Mouse (Mus musculus) lung, postnatal 0 days (tissue): ENCODE results near the gene Fam50b. TPM values are rescaled to one million over a fixed set of nuclear protein-coding genes. Genes with fewer than 3 reads are reported as not detected.

ENCODE experiments used
- ATAC-seq: fragments of 200-750 bp; cut with Nextera tagmentation; 2 replicates; pipeline ENCODE4 v1.8.0; 2017; ENCODE audit warnings: moderate library complexity
- DNase-seq: peaks from one replicate; pipeline ENCODE4 v3.0.0-alpha.2; 2016; ENCODE audit warnings: low spot score
- H3K27ac ChIP-seq: fragments of 300-500 bp; sonication (generic); 2 replicates; pipeline ENCODE4 v1.5.1; 2014; ENCODE audit warnings: antibody characterized with exemption, mild to moderate bottlenecking, low read length, mixed read lengths
- H3K27me3 ChIP-seq: fragments of 300-500 bp; sonication (generic); replicated peaks from 2 replicates; pipeline ENCODE4 v1.6.1; 2014; ENCODE audit warnings: low read length, mixed read lengths; ENCODE audit not compliant: insufficient read depth
- H3K36me3 ChIP-seq: fragments of 300-500 bp; sonication (generic); 2 replicates; pipeline ENCODE4 v1.6.1; 2014; ENCODE audit warnings: low read length, mixed read lengths; ENCODE audit not compliant: insufficient read depth
- H3K4me1 ChIP-seq: fragments of 300-500 bp; sonication (generic); 2 replicates; pipeline ENCODE4 v1.6.1; 2014; ENCODE audit warnings: antibody characterized with exemption, low read depth, low read length, mixed read lengths; ENCODE audit not compliant: insufficient read depth
- H3K4me2 ChIP-seq: fragments of 300-500 bp; sonication (generic); replicated peaks from 2 replicates; pipeline ENCODE4 v1.6.1; 2014; ENCODE audit warnings: low read depth, mild to moderate bottlenecking, low read length, moderate library complexity, mixed read lengths
- H3K4me3 ChIP-seq: fragments of 300-500 bp; sonication (generic); 2 replicates; pipeline ENCODE4 v1.5.1; 2014; ENCODE audit warnings: low read depth, low read length
- H3K9ac ChIP-seq: fragments of 300-500 bp; sonication (generic); replicated peaks from 2 replicates; pipeline ENCODE4 v1.6.1; 2014; ENCODE audit warnings: low read depth, mild to moderate bottlenecking
- H3K9me3 ChIP-seq: fragments of 300-500 bp; sonication (generic); 2 replicates; pipeline ENCODE4 v1.6.1; 2016; ENCODE audit warnings: low read length, mixed read lengths
- CTCF ChIP-seq: IDR thresholded peaks from 2 replicates; pipeline ENCODE4 v1.5.1; 2016; ENCODE audit warnings: antibody characterized with exemption, mild to moderate bottlenecking
- EP300 ChIP-seq: IDR thresholded peaks from 2 replicates; pipeline ENCODE4 v1.6.1; 2016; ENCODE audit warnings: antibody characterized with exemption, mild to moderate bottlenecking, control low read depth
- WGBS: fragments of 180-500 bp; shearing (Covaris S2); extraction: QIAGEN DNeasy Blood & Tissue Kit; methylation state at CpG from one replicate; pipeline ENCODE4 v1.1.7; 2014; 5-methylcytosine and 5-hydroxymethylcytosine counted together
- polyA plus RNA-seq: library from polyadenylated mRNA; unstranded; fragments of >200 nt; fragmentation: Nextera tagmentation; extraction: Ambion mirVana; gene quantifications from 2 replicates; pipeline ENCODE4 v1.2.1, GENCODE M21; 2015

Gene Fam50b
- polyA plus RNA-seq: 0.10 and 0.11 TPM in 2 replicates

DNA sequence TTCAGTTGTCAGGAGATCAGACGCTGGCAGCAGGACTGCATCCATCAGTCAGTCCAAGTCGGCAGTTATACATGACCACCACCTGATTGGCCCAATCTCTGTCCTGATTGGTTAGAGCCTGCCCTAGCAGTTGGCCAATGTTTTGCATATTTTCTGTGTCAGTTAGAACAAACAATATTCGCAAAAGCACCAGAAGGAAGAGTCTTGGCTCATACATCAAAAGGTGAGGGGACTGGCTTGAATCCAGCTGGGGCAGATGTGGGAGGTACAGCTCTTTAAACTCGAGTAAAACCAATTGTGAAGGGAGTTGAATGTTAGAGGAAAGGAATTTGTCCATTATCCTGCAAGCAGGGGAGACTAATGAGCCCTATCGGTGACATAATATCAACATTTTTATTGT, at the start of gene Fam50b:
Fam50b (plus strand) TSS at position 165 of the 400 bp plus-strand sequence.
- H3K4me1 ChIP-seq: peaks cover 9% of the 10 kb centered on the region; the same call in 1 of the 2 replicates
- no peak within 1 kb of the TSS for H3K4me3 ChIP-seq
- no peak for TF ChIP-seq EP300
- no peak for TF ChIP-seq CTCF
- no peaks in the 10 kb centered on the region for H3K9me3 ChIP-seq
- no peaks in the 10 kb centered on the region for H3K36me3 ChIP-seq
- WGBS: 20% methylated on average over 5 of the region's 5 CpGs
- H3K4me2 ChIP-seq: no peak within 1 kb of the TSS
- H3K27ac ChIP-seq: no peak within 1 kb of the TSS
- ATAC-seq (peak; percentile 14; the same call in 1 of the 2 replicates), DNase-seq (no peak)
- no peak within 1 kb of the TSS for H3K9ac ChIP-seq
- H3K27me3 ChIP-seq: no peaks in the 10 kb centered on the region

DNA sequence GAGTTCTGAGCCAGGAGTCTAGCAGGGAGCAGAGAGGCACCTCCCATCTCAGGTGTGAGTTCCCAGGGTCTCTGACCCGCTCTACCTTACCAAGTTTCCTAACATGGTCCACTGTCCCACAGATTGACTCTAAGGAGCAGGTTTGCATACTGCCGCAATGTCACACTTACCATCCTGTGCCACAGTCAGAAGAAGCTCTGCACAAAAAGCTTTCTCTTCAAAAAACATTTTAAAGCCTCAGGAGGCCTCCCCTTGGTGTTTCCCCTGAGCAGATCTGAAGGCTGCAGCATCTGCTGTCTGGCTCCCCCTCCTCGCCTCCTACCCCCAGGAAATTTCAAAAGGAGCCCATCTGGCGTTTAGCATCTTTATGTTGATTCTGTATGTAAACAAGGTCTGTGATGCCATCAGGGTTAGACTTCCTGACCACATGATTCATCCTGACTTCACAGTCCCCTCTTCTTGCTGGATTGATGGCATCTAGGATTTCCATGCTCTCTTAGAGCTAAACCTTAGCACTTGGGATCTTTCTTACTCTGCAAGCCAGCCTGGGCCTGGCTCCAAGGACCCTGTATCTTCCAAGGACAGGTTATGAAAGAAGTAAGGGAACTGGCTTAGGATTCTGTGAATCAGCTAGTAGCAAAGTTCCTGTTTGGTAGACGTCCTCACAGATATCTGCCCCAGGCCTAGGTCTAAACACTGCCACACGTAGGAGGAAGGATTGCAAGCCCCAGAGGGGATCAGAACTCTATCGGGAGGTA, 49.5 kb upstream of the Fam50b start:
- no peaks in the 10 kb centered on the region for H3K27me3 ChIP-seq
- H3K4me1 ChIP-seq: no peaks in the 10 kb centered on the region; the same call in 1 of the 2 replicates
- H3K36me3 ChIP-seq: no peaks in the 10 kb centered on the region
- H3K4me2 ChIP-seq: no peak overlapping the region
- WGBS: 67% methylated on average over 7 of the region's 7 CpGs
- DNase-seq (no peak), ATAC-seq (peak; percentile 33; the same call in 1 of the 2 replicates)
- no peak overlapping the region for H3K9ac ChIP-seq
- no peak overlapping the region for H3K4me3 ChIP-seq
- TF ChIP-seq EP300: peak; percentile 57
- no peak for TF ChIP-seq CTCF
- H3K9me3 ChIP-seq: no peaks in the 10 kb centered on the region
- no peak overlapping the region for H3K27ac ChIP-seq

DNA sequence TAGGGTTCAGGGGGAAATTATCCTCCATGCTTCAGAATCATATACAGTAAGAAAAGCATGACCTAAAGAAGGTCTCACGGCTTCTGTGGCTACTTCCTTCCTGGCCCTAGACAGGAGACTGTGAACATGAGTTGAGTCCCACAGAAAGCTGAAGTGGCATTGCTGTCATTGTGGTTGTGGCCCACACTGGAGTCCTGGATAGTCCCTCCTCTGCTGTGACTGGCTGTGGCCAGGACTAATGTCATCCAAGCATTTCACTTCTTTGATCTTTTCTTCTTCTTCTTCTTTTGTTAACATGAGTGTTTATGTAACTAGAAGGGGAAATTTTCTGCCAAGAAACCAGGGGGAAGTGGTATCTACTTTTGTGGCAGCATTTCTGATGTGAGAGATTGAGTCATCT, 43.6 kb upstream of the Fam50b start:
- H3K4me3 ChIP-seq: no peak overlapping the region
- H3K9me3 ChIP-seq: no peaks in the 10 kb centered on the region
- no peak overlapping the region for H3K9ac ChIP-seq
- DNase-seq (no peak), ATAC-seq (no peak)
- 65% methylated on average over 1 of the region's 1 CpGs for WGBS
- H3K36me3 ChIP-seq: no peaks in the 10 kb centered on the region
- no peaks in the 10 kb centered on the region; the same call in 1 of the 2 replicates for H3K4me1 ChIP-seq
- no peaks in the 10 kb centered on the region for H3K27me3 ChIP-seq
- TF ChIP-seq CTCF: no peak
- TF ChIP-seq EP300: no peak
- H3K4me2 ChIP-seq: no peak overlapping the region
- H3K27ac ChIP-seq: no peak overlapping the region

DNA sequence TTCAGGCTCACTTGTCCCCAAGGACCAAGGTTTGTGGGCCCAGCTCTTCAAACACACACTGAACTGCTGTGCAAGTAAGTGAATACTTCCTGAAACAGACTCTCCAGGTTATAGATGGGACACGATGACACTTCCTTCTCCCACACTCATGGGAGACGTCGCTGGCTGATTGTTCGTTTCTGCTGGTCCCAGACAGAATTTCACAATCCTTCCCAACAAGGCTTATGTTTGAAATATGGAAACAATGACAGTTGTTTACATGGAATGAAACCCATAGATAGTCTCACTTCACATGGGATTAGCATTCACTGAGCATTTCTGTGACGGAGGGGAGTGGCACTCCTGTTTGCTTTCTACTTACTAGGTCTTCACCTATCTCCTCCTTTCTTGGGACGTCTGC, 41.5 kb upstream of the Fam50b start:
- Histone ChIP-seq H3K36me3 (no peaks in the 10 kb centered on the region), H3K9ac (no peak overlapping the region), H3K4me3 (no peak overlapping the region), H3K27me3 (no peaks in the 10 kb centered on the region), H3K9me3 (no peaks in the 10 kb centered on the region), H3K27ac (no peak overlapping the region), H3K4me1 (no peaks in the 10 kb centered on the region; the same call in 1 of the 2 replicates), H3K4me2 (no peak overlapping the region)
- DNase-seq (peak; percentile 63), ATAC-seq (no peak)
- 25% methylated on average over 6 of the region's 6 CpGs for WGBS
- no peak for TF ChIP-seq CTCF
- peak; percentile 52; the same call in 1 of the 2 replicates for TF ChIP-seq EP300

DNA sequence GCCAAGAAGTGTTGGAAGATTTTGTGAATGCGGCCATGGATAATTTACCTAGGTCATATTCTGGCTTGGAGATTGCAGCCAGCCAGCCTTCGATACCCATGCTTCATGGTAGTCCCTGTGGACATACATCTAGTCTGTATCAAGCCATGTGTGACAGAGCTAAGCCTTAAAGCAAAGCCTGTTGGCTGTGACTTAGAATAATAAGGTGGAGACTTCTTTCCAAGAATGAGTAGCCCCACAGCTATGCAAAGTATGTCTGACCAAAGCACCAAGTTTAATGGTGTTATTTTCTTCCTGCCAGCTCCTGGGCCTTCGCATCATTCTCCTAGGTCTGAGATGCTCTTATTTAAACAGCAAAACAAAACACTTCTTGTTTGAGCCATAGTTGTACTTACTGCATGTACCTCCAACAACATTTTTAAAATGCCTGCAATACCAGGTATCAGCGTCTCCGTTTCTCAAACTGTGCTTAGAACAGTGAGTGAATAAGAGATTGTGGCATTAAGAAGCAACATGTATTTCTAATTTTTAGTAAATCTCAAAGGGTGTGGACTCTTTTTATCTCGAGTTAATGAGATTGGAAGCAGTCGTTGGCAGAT, 37.8 kb upstream of the Fam50b start:
- peak; percentile 48 for DNase-seq
- Histone ChIP-seq H3K27ac (peak overlapping the region; percentile 43; the same call in 1 of the 2 replicates), H3K36me3 (no peaks in the 10 kb centered on the region), H3K27me3 (no peaks in the 10 kb centered on the region), H3K4me3 (no peak overlapping the region), H3K4me1 (no peaks in the 10 kb centered on the region; the same call in 1 of the 2 replicates), H3K9ac (no peak overlapping the region), H3K9me3 (no peaks in the 10 kb centered on the region), H3K4me2 (no peak overlapping the region)
- 66% methylated on average over 7 of the region's 7 CpGs for WGBS
- ATAC-seq: peak; percentile 75
- TF ChIP-seq EP300 (peak; percentile 92), CTCF (no peak)

DNA sequence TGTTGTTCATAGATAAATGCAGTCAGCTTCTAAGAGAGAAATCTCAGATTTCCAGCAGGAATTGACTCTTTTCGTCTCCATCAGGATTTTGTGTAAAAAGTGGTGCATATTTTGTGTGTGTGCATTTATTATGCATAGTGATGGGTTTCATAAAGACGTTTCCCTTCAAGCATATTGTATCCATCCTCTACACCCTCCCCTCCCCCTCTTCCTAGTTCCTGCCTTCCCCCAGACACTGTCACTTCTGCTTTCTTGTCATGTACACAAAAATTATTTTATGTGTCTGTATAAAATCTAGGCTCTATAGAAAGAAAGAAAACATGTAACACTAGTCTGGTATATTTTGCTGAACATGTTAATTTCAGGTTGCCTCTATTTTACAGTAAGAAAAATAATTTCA, 34.6 kb upstream of the Fam50b start:
- WGBS: 57% methylated on average over 2 of the region's 2 CpGs
- TF ChIP-seq CTCF: no peak
- no peak for TF ChIP-seq EP300
- ATAC-seq: no peak
- Histone ChIP-seq H3K9ac (no peak overlapping the region), H3K9me3 (no peaks in the 10 kb centered on the region), H3K4me1 (no peaks in the 10 kb centered on the region; the same call in 1 of the 2 replicates), H3K27ac (no peak overlapping the region), H3K27me3 (no peaks in the 10 kb centered on the region), H3K36me3 (no peaks in the 10 kb centered on the region), H3K4me3 (no peak overlapping the region), H3K4me2 (no peak overlapping the region)
- no peak for DNase-seq
